In the genomic region with DNA sequence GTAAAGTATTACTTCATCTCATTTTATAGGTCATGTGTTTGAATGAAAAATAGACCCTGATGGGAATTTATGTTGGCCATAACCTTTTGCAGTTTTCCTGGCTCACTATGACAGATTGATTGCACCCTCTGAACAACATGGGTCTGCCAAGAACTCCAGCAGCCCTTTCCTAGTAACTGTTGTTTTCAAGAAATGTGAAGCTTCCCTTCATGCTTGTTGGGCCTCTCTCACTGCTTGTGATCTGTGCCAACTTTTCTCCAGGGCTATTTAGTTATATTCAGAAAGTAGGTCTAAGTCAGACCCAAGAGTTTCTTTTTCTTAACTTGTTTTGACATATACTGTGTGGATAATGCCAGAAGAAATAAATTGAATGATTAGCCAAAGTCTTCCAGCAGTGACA, we compare ENCODE assay signal across 12 mouse cellular contexts. TPM values are rescaled to one million over a fixed set of nuclear protein-coding genes. Genes with fewer than 3 reads are reported as not detected.
A peak's percentile ranks its signal among the peaks of the same experiment; 100 is the strongest.
DNase-seq lines count a peak whose midpoint lies in the region; ATAC-seq and TF ChIP-seq lines count a peak whose summit lies in the region.
"Had no signal": no experiment of that assay in that cellular context is flagged by ENCODE, and none has a peak within 500 bp of the region (broad histone marks: within the 10 kb centered on the region; RNA-seq: fewer than 3 reads in every experiment).

No protein-coding gene starts in this region.

- H3K36me3 ChIP-seq in lung, postnatal 0 days (ENCODE audit: insufficient read depth, low read length), result peaks cover 26% of the 10 kb centered on the region
- peaks cover 18% of the 10 kb centered on the region; the same call in 1 of the 2 replicates for H3K36me3 ChIP-seq in kidney, embryonic 14.5 days (ENCODE audit: control insufficient read depth, insufficient read depth, low read length)
- 0 out of 2 replicates have a peak, but pooled peaks cover 2% of the 10 kb centered on the region for H3K36me3 ChIP-seq in stomach, embryonic 15.5 days

- H3K9me3 ChIP-seq in lung, postnatal 0 days (ENCODE audit: low read length), result no peaks in the 10 kb centered on the region
- H3K9me3 ChIP-seq in kidney, embryonic 14.5 days (ENCODE audit: control insufficient read depth, low read length), result no peaks in the 10 kb centered on the region
- no peaks in the 10 kb centered on the region for H3K9me3 ChIP-seq in stomach, embryonic 15.5 days
- H3K9me3 ChIP-seq: heart, embryonic 10.5 days; liver, embryonic 13.5 days had no signal

- DNase-seq in cerebellum, adult 9-10 months, result peak; percentile 15
- DNase-seq in cerebellum, postnatal 36 days, result no peak
- peak; percentile 57 for DNase-seq in lung, postnatal 0 days (ENCODE audit: low spot score)
- DNase-seq in lung, adult 18-20 months, result no peak
- no peak for DNase-seq in ovary, postnatal 10 days (ENCODE audit: low spot score)
- DNase-seq: cerebellum, adult 11-12 months; liver, embryonic 13.5 days; right cerebral cortex, postnatal 4 days had no signal

- H3K4me1 ChIP-seq in lung, postnatal 0 days (ENCODE audit: insufficient read depth, low read depth, low read length), result no peaks in the 10 kb centered on the region
- 0 out of 2 replicates have a peak, but pooled peaks cover 3% of the 10 kb centered on the region for H3K4me1 ChIP-seq in kidney, embryonic 14.5 days (ENCODE audit: control insufficient read depth, insufficient read depth, low read length)
- H3K4me1 ChIP-seq in stomach, embryonic 15.5 days, result no peaks in the 10 kb centered on the region
- H3K4me1 ChIP-seq: heart, embryonic 10.5 days; liver, embryonic 13.5 days had no signal

- no peak overlapping the region for H3K4me2 ChIP-seq in lung, postnatal 0 days (replicated peaks; ENCODE audit: low read depth, low read length)
- no peak overlapping the region for H3K4me2 ChIP-seq in kidney, embryonic 14.5 days (replicated peaks; ENCODE audit: low read depth, low read length)
- no peak overlapping the region for H3K4me2 ChIP-seq in stomach, embryonic 15.5 days
- H3K4me2 ChIP-seq: liver, embryonic 13.5 days had no signal

- no peak for TF ChIP-seq CTCF in lung, postnatal 0 days (IDR thresholded peaks at IDR 0.05)

- no peaks in the 10 kb centered on the region for H3K27me3 ChIP-seq in lung, postnatal 0 days (replicated peaks; ENCODE audit: insufficient read depth, low read length)
- no peaks in the 10 kb centered on the region for H3K27me3 ChIP-seq in kidney, embryonic 14.5 days (ENCODE audit: control insufficient read depth, insufficient read depth, low read length)
- H3K27me3 ChIP-seq in stomach, embryonic 15.5 days (replicated peaks), result no peaks in the 10 kb centered on the region
- H3K27me3 ChIP-seq: liver, embryonic 13.5 days had no signal

- no peak overlapping the region for H3K4me3 ChIP-seq in lung, postnatal 0 days (ENCODE audit: low read depth, low read length)
- H3K4me3 ChIP-seq in kidney, embryonic 14.5 days (ENCODE audit: low read length), result no peak overlapping the region
- no peak overlapping the region for H3K4me3 ChIP-seq in stomach, embryonic 15.5 days (replicated peaks)
- H3K4me3 ChIP-seq: heart, embryonic 10.5 days; liver, embryonic 13.5 days had no signal

- H3K9ac ChIP-seq in lung, postnatal 0 days (replicated peaks; ENCODE audit: low read depth), result no peak overlapping the region
- no peak overlapping the region for H3K9ac ChIP-seq in kidney, embryonic 14.5 days (ENCODE audit: low read depth, low read length)
- no peak overlapping the region for H3K9ac ChIP-seq in stomach, embryonic 15.5 days
- H3K9ac ChIP-seq: liver, embryonic 13.5 days had no signal

- TF ChIP-seq EP300 in lung, postnatal 0 days (IDR thresholded peaks at IDR 0.05), result no peak

- H3K27ac ChIP-seq in lung, postnatal 0 days (ENCODE audit: low read length), result no peak overlapping the region
- H3K27ac ChIP-seq in kidney, embryonic 14.5 days (ENCODE audit: low read depth, low read length), result no peak overlapping the region
- H3K27ac ChIP-seq in stomach, embryonic 15.5 days, result peak overlapping the region; percentile 59
- H3K27ac ChIP-seq: heart, embryonic 10.5 days; liver, embryonic 13.5 days had no signal

- ATAC-seq in lung, postnatal 0 days, result peak; percentile 52
- ATAC-seq in kidney, embryonic 14.5 days (ENCODE audit: low FRiP score, low TSS enrichment), result peak; percentile 78
- 0 out of 2 replicates have a peak, but pooled peaks have one; percentile 47 for ATAC-seq in stomach, embryonic 15.5 days (ENCODE audit: insufficient read depth, low FRiP score, low read depth)
- no peak for ATAC-seq in erythroid progenitor cell, adult 5-6 weeks (replicated peaks; ENCODE audit: low FRiP score, poor library complexity, severe bottlenecking)

RNA-seq across cellular contexts. Expression of a gene that starts 44.9 kb away (rescaled TPM):
- polyA plus RNA-seq in lung, postnatal 0 days (2015; fragmentation: Nextera tagmentation; extraction: Ambion mirVana), result 37.9 and 48.9 TPM in 2 replicates
- 38.0 and 54.8 TPM in 2 replicates for polyA plus RNA-seq in kidney, embryonic 14.5 days (2014; fragmentation: Nextera tagmentation; extraction: Ambion mirVana)
- 51.3 and 54.0 TPM in 2 replicates for polyA plus RNA-seq in stomach, embryonic 15.5 days (2015; fragmentation: Nextera tagmentation; extraction: Ambion mirVana)
- total RNA-seq in erythroid progenitor cell, adult 5-6 weeks (2015; ENCODE audit: low replicate concordance), result 16.9 and 31.9 TPM in 2 replicates
- total RNA-seq in erythroid progenitor cell, adult 5-6 weeks (2017; ENCODE audit: low replicate concordance), result 13.4 and 20.5 TPM in 2 replicates

Comparison
In these comparisons a context has a peak if more than half of its experiments do, and no peak if none do; other contexts are left out.
1. DNase-seq: peak in cerebellum, adult 9-10 months (single experiment) and lung, postnatal 0 days (single experiment); none in cerebellum, postnatal 36 days (0 of 2), lung, adult 18-20 months (0 of 2) and ovary, postnatal 10 days (single experiment).